Mouse (Mus musculus) neutrophil, adult 59 days (primary cell): ENCODE data around the gene Arv1. TPM values are rescaled to one million over a fixed set of nuclear protein-coding genes. Genes with fewer than 3 reads are reported as not detected.

Experiments
- total RNA-seq, 2 experiments: library from RNA; stranded (reverse); gene quantifications; 1 replicate in 1 of 2; 2 replicates in 1 of 2; pipeline ENCODE4 v1.2.4; 2023

Gene Arv1
- 1 to 10 TPM; 4.7 to 5.1 TPM for total RNA-seq

GRCm38 (mm10) chr8:124721862-124722515, at the start of gene Arv1, which contains the start of gene Ttc13:
Gene Arv1, plus strand, starts transcription at chr8:124722139.
Gene Ttc13, minus strand, starts transcription at chr8:124721983.

GRCm38 (mm10) chr8:124751709-124752173, 29.8 kb downstream of the Arv1 start, which contains the start of gene Fam89a:
Gene Fam89a, minus strand, starts transcription at chr8:124751832.

Other genes starting within 250 kb of the Arv1 start
- 10 to 100 TPM; 26.0 to 30.3 TPM for gene Cog2, start 201.4 kb upstream of the Arv1 start, total RNA-seq
- gene Agt, start 152.4 kb upstream of the Arv1 start, total RNA-seq: not detected
- gene Capn9, start 146.0 kb upstream of the Arv1 start, total RNA-seq: not detected
- 1 to 10 TPM; 4.3 to 5.2 TPM for gene 2310022B05Rik, start 58.8 kb upstream of the Arv1 start, total RNA-seq
- 10 to 100 TPM; 42.0 to 42.9 TPM for gene Ttc13, start 156 bp upstream of the Arv1 start, total RNA-seq
- gene Fam89a, start 29.7 kb downstream of the Arv1 start, total RNA-seq: under 1 TPM in 1 of 2 experiments, not detected in 1; 0.44 TPM
- not detected for gene Trim67, start 71.0 kb downstream of the Arv1 start, total RNA-seq
- 10 to 100 TPM; 29.0 to 33.1 TPM for gene Gnpat, start 140.9 kb downstream of the Arv1 start, total RNA-seq
- 1 to 10 TPM; 7.8 to 8.8 TPM for gene 2810004N23Rik, start 141.0 kb downstream of the Arv1 start, total RNA-seq
- 10 to 100 TPM; 14.2 TPM for gene Exoc8, start 175.6 kb downstream of the Arv1 start, total RNA-seq
- gene Sprtn, start 175.7 kb downstream of the Arv1 start, total RNA-seq: 10 to 100 TPM; 16.8 to 18.6 TPM
- gene Egln1, start 227.2 kb downstream of the Arv1 start, total RNA-seq: 10 to 100 TPM; 17.5 to 21.2 TPM